Mouse (Mus musculus): Measurements from ENCODE around the gene Krt27. TPM values are rescaled to one million over a fixed set of nuclear protein-coding genes. Genes with fewer than 3 reads are reported as not detected.

Gene Krt27
- total RNA-seq, 2 experiments from 2014 or later: not detected

DNA sequence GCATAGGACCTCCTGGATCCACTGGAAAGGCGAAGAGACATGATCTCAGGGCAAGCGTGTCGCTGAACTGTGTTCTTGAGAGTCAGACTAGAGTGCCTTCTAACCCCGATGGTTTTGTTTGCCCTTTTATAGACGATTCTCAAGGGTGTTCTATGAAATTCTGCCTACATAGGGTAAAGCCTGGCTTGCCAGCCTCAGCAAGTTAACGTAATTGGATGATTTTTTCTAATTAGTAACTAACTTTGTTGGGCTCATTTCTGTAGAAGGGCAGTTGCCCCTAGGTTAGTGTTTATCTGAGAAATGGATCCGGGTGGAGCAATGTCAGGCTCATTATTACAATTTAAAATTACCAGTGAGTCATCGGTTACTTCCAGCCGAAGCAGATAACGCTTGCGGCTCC, 28.1 kb downstream of the Krt27 start, which contains the start of gene Krt25:
Krt25 (minus strand) TSS at position 101 of the 400 bp plus-strand sequence.
- DNase-seq: no peak

DNA sequence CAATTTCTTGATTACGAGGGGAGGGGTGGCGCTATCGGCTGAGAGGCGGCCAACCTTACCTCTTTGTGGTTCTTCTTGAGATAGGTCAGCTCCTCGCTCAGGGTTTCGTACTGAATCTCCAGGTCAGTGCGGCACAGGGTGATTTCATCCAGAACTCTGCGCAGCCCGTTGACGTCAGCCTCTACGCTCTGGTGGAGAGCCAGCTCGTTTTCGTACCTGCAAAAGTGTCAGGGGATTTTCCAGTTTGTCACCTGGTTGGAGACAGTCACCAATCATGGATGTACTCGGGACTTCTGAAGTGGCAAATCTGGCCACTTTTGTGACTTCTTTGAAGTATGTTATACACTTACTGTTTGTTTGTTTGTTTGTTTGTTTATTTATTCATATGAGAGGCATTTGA, 29.8 kb downstream of the Krt27 start:
- DNase-seq: no peak

DNA sequence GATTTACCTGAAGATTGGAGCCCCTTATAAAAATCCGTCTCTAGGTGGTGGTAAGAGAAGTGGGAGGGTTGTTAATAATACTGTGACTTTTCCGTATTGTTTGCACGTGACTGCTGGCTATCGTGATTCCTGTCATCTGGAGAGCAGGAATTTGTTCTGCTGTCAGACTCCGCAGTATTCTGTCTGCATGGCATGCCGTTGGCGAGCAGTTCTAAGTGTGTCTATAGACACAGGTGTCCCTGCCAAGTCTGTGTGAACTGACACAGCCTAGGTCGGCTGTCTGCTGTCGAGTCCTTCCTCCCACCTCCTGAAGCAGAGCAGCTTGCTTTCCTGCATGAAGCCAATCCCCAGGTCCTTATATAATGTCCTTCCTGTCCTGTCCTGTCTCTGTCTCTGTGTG, 31.8 kb downstream of the Krt27 start:
- DNase-seq: no peak

DNA sequence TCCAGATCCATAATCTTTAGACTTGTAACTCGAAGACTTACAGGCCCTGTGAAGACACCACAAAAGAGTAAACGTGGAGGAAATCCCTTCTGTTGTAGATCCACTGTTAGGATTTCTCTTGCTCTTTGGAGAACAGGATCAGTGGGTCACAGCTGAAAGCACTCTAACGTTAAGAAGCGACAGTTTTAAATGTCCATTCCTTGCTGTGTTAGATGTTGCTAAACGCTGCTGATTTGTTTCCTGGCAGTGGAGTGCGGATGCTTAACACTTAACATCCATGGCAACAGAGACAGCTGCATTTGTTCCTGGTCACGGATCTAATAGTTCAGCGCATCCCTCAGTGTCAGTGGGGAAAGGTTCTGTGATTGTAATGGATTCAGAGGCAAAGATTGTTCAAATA, 34.4 kb downstream of the Krt27 start:
- no peak for DNase-seq

DNA sequence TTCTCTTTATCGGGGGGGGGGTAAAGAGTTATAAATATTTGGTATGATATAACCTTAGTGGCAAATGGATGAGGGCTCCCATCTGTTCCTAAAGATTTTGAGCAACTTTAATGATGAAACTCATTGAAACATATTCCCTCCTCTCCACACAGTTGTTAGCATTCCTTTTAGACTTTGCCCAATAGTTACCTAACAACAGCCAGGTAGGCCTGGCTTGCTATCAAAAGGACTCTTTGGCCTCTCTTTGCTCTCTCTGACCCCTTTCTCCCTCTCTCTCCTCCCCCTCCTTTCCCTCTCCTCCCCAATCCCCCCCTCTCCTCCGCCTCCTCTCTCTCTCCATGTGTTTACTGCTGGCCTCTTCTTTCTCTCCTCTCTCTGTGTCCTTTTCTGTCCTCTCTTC, 36.3 kb downstream of the Krt27 start:
- DNase-seq: no peak

DNA sequence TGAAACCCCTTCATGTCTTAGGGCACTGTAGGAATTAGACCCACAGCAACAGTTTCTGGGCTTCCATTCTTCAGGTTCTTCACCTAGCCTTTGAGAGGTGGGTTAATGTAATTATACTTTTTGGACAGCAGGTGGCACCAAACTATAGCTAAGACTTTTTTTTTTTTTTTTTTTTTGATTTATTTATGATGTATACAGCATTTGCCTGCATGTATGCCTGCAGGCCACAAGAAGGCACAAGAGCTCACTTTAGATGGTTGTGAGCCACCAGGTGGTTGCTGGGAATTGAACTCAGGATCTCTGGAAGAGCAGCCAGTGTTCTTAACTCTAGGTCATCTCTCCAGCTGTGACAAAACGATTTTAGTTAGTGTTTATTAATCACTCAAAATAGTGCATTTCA, 40.0 kb downstream of the Krt27 start:
- DNase-seq: no peak

DNA sequence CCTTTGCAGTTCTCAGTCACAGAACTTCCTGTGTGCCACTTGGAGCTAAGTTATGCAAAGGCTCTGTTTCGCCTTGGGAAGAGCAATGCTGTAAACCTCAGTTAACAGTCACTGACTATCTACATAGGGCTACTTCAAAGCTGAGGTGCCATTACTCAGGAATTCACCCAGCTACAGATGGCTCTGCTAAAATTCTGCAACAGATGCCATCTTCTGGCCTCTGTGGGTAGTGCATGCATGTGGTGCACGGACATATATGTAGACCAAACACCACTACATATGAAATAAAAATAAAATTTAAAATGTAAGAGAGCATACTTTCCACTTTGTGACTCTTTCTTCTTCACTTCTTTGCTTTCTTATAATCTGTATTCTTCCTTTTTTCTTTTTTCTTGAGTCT, 43.3 kb downstream of the Krt27 start:
- DNase-seq: no peak

Other genes with a start within 250 kb of the Krt27 start
- gene Ccr7, start 196.0 kb downstream of the Krt27 start, total RNA-seq (2021): not detected
- gene Smarce1, start 120.1 kb downstream of the Krt27 start, total RNA-seq (2021): 10 to 100 TPM; 30.4 to 31.3 TPM
- gene Krt222, start 107.0 kb downstream of the Krt27 start, total RNA-seq (2021): 1 to 10 TPM; 4.9 to 6.4 TPM
- not detected for gene Krt24, start 65.8 kb downstream of the Krt27 start, total RNA-seq (2021)
- gene Krt25, start 28.2 kb downstream of the Krt27 start, total RNA-seq (2021): not detected
- gene Krt26, start 13.1 kb downstream of the Krt27 start, total RNA-seq (2021): not detected
- not detected for gene Krt28, start 23.8 kb upstream of the Krt27 start, total RNA-seq (2021)
- gene Krt10, start 38.3 kb upstream of the Krt27 start, total RNA-seq (2021): 1 to 10 TPM; 4.0 to 5.5 TPM
- not detected for gene Krt12, start 71.2 kb upstream of the Krt27 start, total RNA-seq (2021)
- not detected for gene Krt20, start 87.0 kb upstream of the Krt27 start, total RNA-seq (2021)
- not detected for gene Krt23, start 142.0 kb upstream of the Krt27 start, total RNA-seq (2021)
- gene Krt39, start 170.2 kb upstream of the Krt27 start, total RNA-seq (2021): not detected
- not detected for gene Krt40, start 192.1 kb upstream of the Krt27 start, total RNA-seq (2021)
- gene Krtap3-3, start 199.8 kb upstream of the Krt27 start, total RNA-seq (2021): not detected
- gene Krtap3-2, start 205.7 kb upstream of the Krt27 start, total RNA-seq (2021): not detected
- not detected for gene Gm11939, start 208.4 kb upstream of the Krt27 start, total RNA-seq (2021)
- not detected for gene Krtap3-1, start 215.5 kb upstream of the Krt27 start, total RNA-seq (2021)
- gene Krtap1-5, start 229.9 kb upstream of the Krt27 start, total RNA-seq (2021): not detected
- not detected for gene Krtap1-4, start 232.6 kb upstream of the Krt27 start, total RNA-seq (2021)
- not detected for gene Krtap1-3, start 240.2 kb upstream of the Krt27 start, total RNA-seq (2021)
- gene Krtap9-3, start 247.0 kb upstream of the Krt27 start, total RNA-seq (2021): not detected